Mouse (Mus musculus) liver, embryonic 13.5 days (tissue): Measurements from ENCODE around the gene Soga1. TPM values are rescaled to one million over a fixed set of nuclear protein-coding genes. Genes with fewer than 3 reads are reported as not detected.

Source experiments
- ATAC-seq: fragments of 200-750 bp; cut with Nextera tagmentation; 2 replicates; pipeline ENCODE4 v1.8.0; 2017; ENCODE audit warnings: low read depth, mild to moderate bottlenecking, moderate number of reproducible peaks, moderate library complexity
- DNase-seq: peaks from one replicate; pipeline ENCODE4 v3.0.0; 2022
- H3K27ac ChIP-seq: fragments of 300-500 bp; sonication (generic); 2 replicates; pipeline ENCODE4 v1.5.1; 2015; ENCODE audit warnings: moderate library complexity, mild to moderate bottlenecking, inconsistent platforms
- H3K27me3 ChIP-seq: fragments of 300-500 bp; sonication (generic); 2 replicates; pipeline ENCODE4 v1.6.1; 2015; ENCODE audit warnings: mild to moderate bottlenecking, inconsistent platforms
- H3K36me3 ChIP-seq: fragments of 300-500 bp; sonication (generic); 2 replicates; pipeline ENCODE4 v1.6.1; 2015; ENCODE audit warnings: mild to moderate bottlenecking, inconsistent platforms
- H3K4me1 ChIP-seq: fragments of 300-500 bp; sonication (generic); replicated peaks from 2 replicates; pipeline ENCODE4 v1.6.1; 2015; ENCODE audit warnings: inconsistent platforms
- H3K4me2 ChIP-seq: fragments of 300-500 bp; sonication (generic); 2 replicates; pipeline ENCODE4 v1.6.1; 2015; ENCODE audit warnings: inconsistent platforms, mild to moderate bottlenecking, moderate library complexity
- H3K4me3 ChIP-seq: fragments of 300-500 bp; sonication (generic); replicated peaks from 2 replicates; pipeline ENCODE4 v1.5.1; 2015; ENCODE audit warnings: mild to moderate bottlenecking, inconsistent platforms
- H3K9ac ChIP-seq: fragments of 300-500 bp; sonication (generic); 2 replicates; pipeline ENCODE4 v1.6.1; 2015; ENCODE audit warnings: mild to moderate bottlenecking, inconsistent platforms
- H3K9me3 ChIP-seq: fragments of 300-500 bp; sonication (generic); replicated peaks from 2 replicates; pipeline ENCODE4 v1.6.1; 2016; ENCODE audit warnings: inconsistent platforms
- WGBS: fragments of 180-500 bp; shearing (Covaris S2); methylation state at CpG from one replicate; pipeline ENCODE4 v1.1.7; 2015; ENCODE audit not compliant: insufficient replicate concordance; 5-methylcytosine and 5-hydroxymethylcytosine counted together
- polyA plus RNA-seq: library from polyadenylated mRNA; unstranded; fragments of >200 nt; fragmentation: Nextera tagmentation; extraction: Ambion mirVana; gene quantifications from 2 replicates; pipeline ENCODE4 v1.2.1, GENCODE M21; 2015

Gene Soga1
- polyA plus RNA-seq, 1 experiment from 2014 or later, result 1.8 TPM

- Histone ChIP-seq H3K27me3 (no peaks in the 10 kb centered on the region), H3K9me3 (no peaks in the 10 kb centered on the region), H3K27ac (no peak overlapping the region), H3K36me3 (peaks cover 4% of the 10 kb centered on the region), H3K4me3 (no peak overlapping the region), H3K9ac (no peak overlapping the region), H3K4me1 (peaks cover 35% of the 10 kb centered on the region), H3K4me2 (no peak overlapping the region)
- ATAC-seq (no peak), DNase-seq (no peak)
- WGBS, result 82% methylated on average over 14 of the region's 14 CpGs
Observed at GRCm38 (mm10) chr2:157060037-157060436, 19.0 kb downstream of the Soga1 start.

- ATAC-seq (no peak), DNase-seq (no peak)
- 62% methylated on average over 8 of the region's 8 CpGs for WGBS
- Histone ChIP-seq H3K4me3 (no peak overlapping the region), H3K36me3 (peaks cover 4% of the 10 kb centered on the region), H3K9me3 (no peaks in the 10 kb centered on the region), H3K27me3 (no peaks in the 10 kb centered on the region), H3K27ac (no peak overlapping the region), H3K4me2 (peak overlapping the region; percentile 34; the same call in 1 of the 2 replicates), H3K9ac (no peak overlapping the region), H3K4me1 (peaks cover 26% of the 10 kb centered on the region)
Observed at GRCm38 (mm10) chr2:157059166-157059565, 19.9 kb downstream of the Soga1 start.

GRCm38 (mm10) chr2:157058342-157058998 lies 20.6 kb downstream of the Soga1 start:
- ATAC-seq (peak; percentile 30; the same call in 1 of the 2 replicates), DNase-seq (no peak)
- Histone ChIP-seq H3K27me3 (no peaks in the 10 kb centered on the region), H3K4me1 (peaks cover 19% of the 10 kb centered on the region), H3K36me3 (peaks cover 4% of the 10 kb centered on the region), H3K9ac (no peak overlapping the region), H3K9me3 (no peaks in the 10 kb centered on the region), H3K4me3 (no peak overlapping the region), H3K27ac (no peak overlapping the region), H3K4me2 (peak overlapping the region; percentile 34)
- WGBS, result 50% methylated on average over 18 of the region's 18 CpGs

- Histone ChIP-seq H3K27ac (no peak overlapping the region), H3K4me1 (peaks cover 13% of the 10 kb centered on the region), H3K36me3 (peaks cover 10% of the 10 kb centered on the region), H3K4me2 (no peak overlapping the region), H3K9ac (no peak overlapping the region), H3K4me3 (no peak overlapping the region), H3K27me3 (no peaks in the 10 kb centered on the region), H3K9me3 (no peaks in the 10 kb centered on the region)
- ATAC-seq, result no peak
- WGBS, result 82% methylated on average over 4 of the region's 4 CpGs
- DNase-seq, result no peak
Observed at GRCm38 (mm10) chr2:157057758-157058157, 21.3 kb downstream of the Soga1 start.

- ATAC-seq, result no peak
- Histone ChIP-seq H3K4me2 (no peak overlapping the region), H3K4me1 (peaks cover 13% of the 10 kb centered on the region), H3K9ac (no peak overlapping the region), H3K27me3 (no peaks in the 10 kb centered on the region), H3K27ac (no peak overlapping the region), H3K4me3 (no peak overlapping the region), H3K9me3 (no peaks in the 10 kb centered on the region), H3K36me3 (peaks cover 10% of the 10 kb centered on the region)
- no peak for DNase-seq
- 71% methylated on average over 3 of the region's 3 CpGs for WGBS
Observed at GRCm38 (mm10) chr2:157057186-157057585, 21.9 kb downstream of the Soga1 start.

- WGBS, result 76% methylated on average over 6 of the region's 6 CpGs
- H3K4me1 ChIP-seq, result peaks cover 13% of the 10 kb centered on the region
- ATAC-seq, result no peak
Observed at GRCm38 (mm10) chr2:157055721-157056120, 23.3 kb downstream of the Soga1 start.

GRCm38 (mm10) chr2:157054816-157055215 lies 24.2 kb downstream of the Soga1 start:
- 56% methylated on average over 5 of the region's 5 CpGs for WGBS
- Histone ChIP-seq H3K4me3 (no peak overlapping the region), H3K27me3 (no peaks in the 10 kb centered on the region), H3K9me3 (no peaks in the 10 kb centered on the region), H3K36me3 (peaks cover 9% of the 10 kb centered on the region), H3K4me1 (peaks cover 13% of the 10 kb centered on the region), H3K27ac (no peak overlapping the region), H3K9ac (no peak overlapping the region), H3K4me2 (no peak overlapping the region)
- DNase-seq (no peak), ATAC-seq (no peak)

More at GRCm38 (mm10) chr2:157055721-157056120, 23.3 kb downstream of the Soga1 start:
- no peak for DNase-seq
- Histone ChIP-seq H3K9me3 (no peaks in the 10 kb centered on the region), H3K27me3 (no peaks in the 10 kb centered on the region), H3K4me2 (no peak overlapping the region), H3K27ac (no peak overlapping the region), H3K36me3 (peaks cover 14% of the 10 kb centered on the region), H3K9ac (no peak overlapping the region), H3K4me3 (no peak overlapping the region)

GRCm38 (mm10) chr2:157054297-157054696 lies 24.8 kb downstream of the Soga1 start:
- peaks cover 13% of the 10 kb centered on the region for H3K4me1 ChIP-seq
- 72% methylated on average over 8 of the region's 8 CpGs for WGBS
- H3K4me3 ChIP-seq, result no peak overlapping the region
- peaks cover 9% of the 10 kb centered on the region for H3K36me3 ChIP-seq
- no peak for ATAC-seq
- H3K27me3 ChIP-seq, result no peaks in the 10 kb centered on the region
- no peak overlapping the region for H3K27ac ChIP-seq
- H3K9ac ChIP-seq, result no peak overlapping the region
- H3K9me3 ChIP-seq, result no peaks in the 10 kb centered on the region
- no peak overlapping the region for H3K4me2 ChIP-seq
- DNase-seq, result no peak

- Histone ChIP-seq H3K4me3 (no peak overlapping the region), H3K27me3 (no peaks in the 10 kb centered on the region), H3K4me1 (peaks cover 8% of the 10 kb centered on the region), H3K9ac (no peak overlapping the region), H3K9me3 (no peaks in the 10 kb centered on the region), H3K36me3 (peaks cover 11% of the 10 kb centered on the region), H3K27ac (no peak overlapping the region), H3K4me2 (no peak overlapping the region)
- WGBS, result 60% methylated on average over 4 of the region's 4 CpGs
- ATAC-seq, result no peak
- DNase-seq, result no peak
Observed at GRCm38 (mm10) chr2:157053787-157054186, 25.3 kb downstream of the Soga1 start.

GRCm38 (mm10) chr2:157053124-157053523 lies 25.9 kb downstream of the Soga1 start:
- Histone ChIP-seq H3K9ac (no peak overlapping the region), H3K27me3 (no peaks in the 10 kb centered on the region), H3K27ac (no peak overlapping the region), H3K4me2 (no peak overlapping the region), H3K4me3 (no peak overlapping the region), H3K36me3 (peaks cover 13% of the 10 kb centered on the region), H3K9me3 (no peaks in the 10 kb centered on the region), H3K4me1 (0 out of 2 replicates have a peak, but pooled peaks cover under 1% of the 10 kb centered on the region)
- DNase-seq, result no peak
- 79% methylated on average over 5 of the region's 5 CpGs for WGBS
- no peak for ATAC-seq

GRCm38 (mm10) chr2:157052448-157052847 lies 26.6 kb downstream of the Soga1 start:
- DNase-seq, result no peak
- H3K36me3 ChIP-seq, result peaks cover 13% of the 10 kb centered on the region
- H3K27ac ChIP-seq, result no peak overlapping the region
- no peaks in the 10 kb centered on the region for H3K9me3 ChIP-seq
- no peak for ATAC-seq
- no peak overlapping the region for H3K4me3 ChIP-seq
- no peaks in the 10 kb centered on the region for H3K27me3 ChIP-seq
- H3K9ac ChIP-seq, result no peak overlapping the region
- H3K4me1 ChIP-seq, result no peaks in the 10 kb centered on the region
- no peak overlapping the region for H3K4me2 ChIP-seq
- 77% methylated on average over 8 of the region's 8 CpGs for WGBS

- H3K9ac ChIP-seq, result no peak overlapping the region
- ATAC-seq (no peak), DNase-seq (no peak)
- H3K27ac ChIP-seq, result no peak overlapping the region
- H3K27me3 ChIP-seq, result no peaks in the 10 kb centered on the region
- WGBS, result 74% methylated on average over 8 of the region's 8 CpGs
- no peaks in the 10 kb centered on the region for H3K4me1 ChIP-seq
- peaks cover 32% of the 10 kb centered on the region for H3K36me3 ChIP-seq
- H3K4me2 ChIP-seq, result no peak overlapping the region
- H3K9me3 ChIP-seq, result no peaks in the 10 kb centered on the region
- H3K4me3 ChIP-seq, result no peak overlapping the region
Observed at GRCm38 (mm10) chr2:157049831-157050243, 29.2 kb downstream of the Soga1 start.
